Mouse (Mus musculus) 3134 (cell line): ENCODE data around the gene Neu2.

Experiments used
- DNase-seq: peaks from one replicate; pipeline ENCODE4 v3.0.0-alpha.2; 2011; ENCODE audit warnings: low spot score; ENCODE audit not compliant: insufficient read length; ENCODE audit errors: extremely low read depth

The Neu2 gene

DNA sequence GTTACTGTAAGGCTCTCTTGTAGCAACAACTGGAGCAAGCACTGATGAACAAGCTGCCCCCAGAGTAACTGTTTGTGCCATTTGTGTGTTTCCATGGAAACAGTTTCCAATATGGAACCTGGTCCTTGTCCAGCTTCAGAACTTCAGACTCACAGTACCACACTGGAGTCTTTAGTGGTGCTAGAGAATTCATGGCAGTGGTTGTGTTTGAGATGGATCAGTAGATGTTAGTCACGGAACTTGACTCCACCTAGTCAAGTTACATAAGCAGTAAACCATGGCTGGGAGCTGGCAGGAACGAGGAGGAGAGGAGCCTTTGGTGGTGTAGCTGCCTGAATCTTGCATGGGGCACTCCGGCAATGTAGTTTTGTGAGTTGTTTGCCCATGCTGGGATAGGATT is 24.4 kb downstream of the Neu2 start:
- DNase-seq: no peak

DNA sequence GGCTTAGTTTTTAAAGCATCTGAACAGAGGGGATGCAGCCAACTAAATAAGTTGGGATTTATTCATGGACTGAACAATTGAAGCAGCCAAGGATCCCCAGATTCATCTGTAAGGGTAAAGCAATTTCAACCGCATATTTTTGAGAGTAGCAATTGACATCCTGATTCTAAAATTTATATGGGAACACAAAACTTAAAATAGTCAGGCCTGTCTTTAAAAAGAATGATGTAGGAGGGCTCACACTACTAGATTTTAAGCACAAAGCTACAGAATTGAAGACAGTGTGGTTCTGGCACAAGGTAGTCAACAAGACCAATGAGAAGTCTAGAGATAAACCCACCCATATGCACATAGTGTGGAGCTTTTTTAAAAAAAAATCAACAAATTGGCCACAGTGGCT is 27.3 kb downstream of the Neu2 start:
- DNase-seq: no peak

DNA sequence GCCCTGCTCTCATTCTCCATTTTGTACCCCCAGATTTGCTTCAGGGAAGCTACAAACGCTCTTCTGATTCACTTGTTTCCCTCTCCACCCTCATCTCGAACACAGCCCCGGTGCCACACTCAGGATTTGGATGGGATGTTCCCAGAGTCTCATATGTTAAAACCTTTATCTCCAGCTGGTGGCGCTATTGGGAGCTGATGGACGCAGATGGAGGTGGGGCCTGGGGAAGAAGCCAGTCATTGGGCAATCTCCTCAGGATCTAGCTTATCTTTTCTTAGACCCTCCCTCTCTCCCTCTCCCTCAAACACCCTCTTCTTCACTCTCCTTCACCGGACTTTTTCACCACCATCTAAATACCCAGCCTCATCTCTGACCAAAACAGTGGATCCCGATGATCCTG is 31.9 kb downstream of the Neu2 start:
- no peak for DNase-seq

DNA sequence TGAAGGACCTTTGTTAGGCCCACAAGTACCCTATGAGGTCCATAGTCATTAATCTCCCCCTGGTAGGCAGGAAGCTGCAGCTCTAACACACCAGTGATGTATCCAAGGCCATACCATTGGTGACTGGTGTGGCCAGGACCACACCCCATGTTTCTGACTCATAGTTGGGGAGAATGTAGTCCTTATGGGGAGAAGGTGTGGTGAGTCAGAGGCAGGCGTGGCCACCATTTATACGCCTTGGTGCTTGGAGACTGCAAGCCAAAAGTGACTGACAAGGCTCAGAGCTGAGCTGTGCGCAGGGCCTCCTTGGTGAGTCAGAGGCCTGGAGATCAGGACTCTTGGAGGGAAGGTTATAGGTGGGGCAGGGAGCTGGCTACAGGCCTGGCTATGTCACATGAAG is 41.3 kb downstream of the Neu2 start:
- DNase-seq: peak; percentile 90

DNA sequence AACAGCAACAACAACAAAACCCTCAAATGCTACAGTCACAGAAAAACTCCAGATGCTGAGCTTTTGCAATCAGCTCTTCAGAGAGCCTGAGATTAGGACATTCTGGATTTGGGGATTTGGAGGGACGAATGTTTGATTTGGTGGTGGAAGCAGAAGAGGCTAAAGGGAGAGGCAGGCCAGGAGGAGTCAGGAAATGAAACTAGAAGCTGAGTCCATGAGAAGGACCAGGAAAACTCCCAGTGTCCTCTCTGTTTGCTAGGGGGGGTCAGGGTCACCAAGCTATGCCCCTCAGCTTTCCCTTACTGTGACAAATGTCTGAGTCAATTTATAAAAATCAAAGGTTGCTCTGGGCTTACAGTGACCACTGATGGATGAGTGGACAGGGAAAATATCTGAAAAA is 43.9 kb downstream of the Neu2 start:
- DNase-seq: peak; percentile 30

DNA sequence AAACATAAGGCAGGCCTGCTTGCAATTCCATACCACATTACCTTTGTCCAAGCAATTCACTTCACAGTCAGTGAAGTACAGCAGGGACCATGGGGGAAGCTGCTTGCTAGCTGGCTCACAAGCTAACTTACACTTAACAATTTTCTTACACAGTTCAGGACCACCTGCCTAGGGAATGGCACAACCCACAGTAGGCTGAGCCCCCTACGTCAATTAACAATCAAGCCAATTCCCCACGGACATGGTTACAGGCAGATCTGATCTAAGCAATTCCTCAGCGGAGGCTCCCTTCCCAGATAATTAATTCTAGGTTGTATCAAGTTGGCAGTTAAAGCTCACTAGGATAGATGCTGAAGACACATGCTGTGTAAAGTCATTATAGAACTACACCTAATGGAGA is 53.3 kb downstream of the Neu2 start:
- no peak for DNase-seq

DNA sequence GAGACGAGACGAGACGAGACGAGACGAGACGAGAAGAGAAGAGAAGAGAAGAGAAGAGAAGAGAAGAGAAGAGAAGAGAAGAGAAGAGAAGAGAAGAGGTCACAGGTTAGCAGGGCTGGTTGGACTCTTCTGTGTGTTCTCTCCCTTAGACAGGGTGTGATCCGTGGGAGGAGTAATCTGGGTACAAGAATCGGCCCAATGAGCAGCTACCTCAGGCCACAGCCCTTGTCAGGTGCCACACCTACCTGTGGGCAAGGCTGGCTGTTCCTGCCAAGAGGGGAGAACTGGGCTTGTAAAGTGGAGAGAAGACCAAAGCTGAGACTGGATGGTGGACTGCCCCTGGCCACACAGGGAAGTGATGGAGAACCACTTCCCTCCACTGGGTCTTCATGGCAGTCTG is 56.1 kb downstream of the Neu2 start:
- DNase-seq: no peak

DNA sequence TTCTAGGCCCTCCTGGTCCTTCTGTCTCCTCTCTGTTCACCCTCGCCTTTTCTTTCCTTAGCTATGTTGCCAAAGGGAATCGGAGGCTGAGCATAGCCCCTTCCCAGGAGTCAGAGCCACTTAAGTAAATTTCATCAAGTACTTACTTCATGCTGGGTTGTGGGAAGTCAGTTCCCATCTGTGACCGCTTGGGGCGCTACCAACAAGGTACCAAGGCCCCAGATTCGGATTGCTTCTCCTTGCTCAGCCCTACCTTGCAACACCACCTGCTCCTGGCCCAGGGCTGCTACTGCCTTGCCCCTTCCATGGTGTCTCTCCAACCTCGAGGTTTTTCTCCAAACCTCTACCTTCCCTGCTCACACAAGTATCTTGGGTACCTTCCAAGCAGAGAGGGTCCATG is 58.7 kb downstream of the Neu2 start:
- peak; percentile 28 for DNase-seq

DNA sequence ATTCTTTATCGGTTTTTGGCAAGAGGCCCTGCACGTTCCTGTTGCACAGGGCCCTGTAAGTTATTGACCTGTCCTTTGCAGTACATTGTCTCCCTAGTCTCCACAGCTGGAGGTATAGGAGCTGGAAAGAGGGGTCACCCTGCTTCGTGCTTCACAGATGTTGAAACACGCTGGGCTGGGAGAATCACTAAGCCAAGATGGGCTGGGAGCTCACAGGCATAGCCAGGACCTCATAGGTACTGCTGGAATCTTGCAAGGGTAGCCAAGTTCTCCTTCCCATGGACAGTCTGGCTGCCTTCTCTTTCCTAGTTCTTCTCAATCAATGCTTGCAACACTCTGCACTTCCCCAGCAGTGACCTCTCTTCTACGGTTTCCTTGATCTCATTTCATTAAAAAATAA is 63.6 kb downstream of the Neu2 start:
- no peak for DNase-seq

DNA sequence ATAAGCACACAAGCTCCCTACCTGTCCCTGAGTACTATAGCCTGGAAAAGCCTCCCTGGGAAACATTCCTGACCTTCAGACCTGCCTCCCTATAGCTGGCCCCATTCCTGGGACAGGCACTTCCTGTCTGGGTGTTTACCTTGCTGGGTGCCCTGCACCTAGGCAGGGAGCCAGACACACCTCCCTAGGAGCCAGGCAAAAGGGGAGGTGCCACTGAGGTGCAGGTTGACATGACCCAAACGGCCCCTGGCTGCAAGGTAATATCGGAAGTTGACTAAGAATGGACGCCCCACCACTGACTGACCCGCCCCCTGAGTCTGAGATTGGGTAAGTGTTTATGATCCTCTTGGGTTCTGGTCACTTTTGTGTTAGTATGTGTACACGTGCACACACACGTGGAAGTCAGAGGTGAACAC is 64.1 kb downstream of the Neu2 start, which contains the start of gene Ngef:
Gene Ngef, minus strand, starts transcription at position 71 of the 416 bp plus-strand sequence.
- DNase-seq: no peak

DNA sequence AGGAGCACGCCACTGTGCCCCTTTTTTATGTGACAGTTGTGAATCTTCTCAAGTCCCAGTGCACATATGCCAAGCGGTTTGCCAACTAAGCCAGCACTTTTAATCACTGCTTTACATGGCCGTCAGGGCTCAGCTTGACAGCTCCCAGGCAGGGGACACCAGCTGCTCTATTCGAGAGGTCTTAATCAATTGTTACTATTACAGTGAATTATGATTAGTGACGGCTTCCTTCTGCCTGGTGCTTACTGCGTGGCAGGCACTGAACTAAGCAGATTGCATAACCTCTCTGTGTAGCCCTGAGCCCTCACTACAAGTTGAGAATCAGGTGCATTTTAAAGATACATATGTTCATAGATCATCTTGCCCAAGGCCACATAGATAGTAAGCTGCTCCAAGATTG is 64.7 kb downstream of the Neu2 start:
- no peak for DNase-seq

DNA sequence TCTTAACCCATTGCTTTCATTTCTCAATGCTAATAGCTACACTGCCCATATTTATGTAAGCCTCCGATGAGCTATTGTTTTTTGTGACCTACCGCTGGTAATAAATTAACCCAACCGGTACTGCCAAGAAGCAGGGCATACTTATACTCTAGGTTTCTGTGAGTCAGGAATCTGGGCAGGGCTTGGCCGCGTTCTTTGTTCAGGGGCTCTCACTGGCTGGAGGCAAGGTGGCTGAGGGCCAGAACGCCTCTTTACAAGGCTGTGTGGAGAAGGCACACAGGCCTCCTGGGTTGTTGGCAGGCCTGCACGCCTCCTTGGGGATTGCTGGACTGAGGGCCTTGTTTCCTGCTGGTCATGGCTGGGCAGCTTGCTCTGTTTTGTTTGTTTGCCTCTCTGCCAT is 65.1 kb downstream of the Neu2 start:
- no peak for DNase-seq

DNA sequence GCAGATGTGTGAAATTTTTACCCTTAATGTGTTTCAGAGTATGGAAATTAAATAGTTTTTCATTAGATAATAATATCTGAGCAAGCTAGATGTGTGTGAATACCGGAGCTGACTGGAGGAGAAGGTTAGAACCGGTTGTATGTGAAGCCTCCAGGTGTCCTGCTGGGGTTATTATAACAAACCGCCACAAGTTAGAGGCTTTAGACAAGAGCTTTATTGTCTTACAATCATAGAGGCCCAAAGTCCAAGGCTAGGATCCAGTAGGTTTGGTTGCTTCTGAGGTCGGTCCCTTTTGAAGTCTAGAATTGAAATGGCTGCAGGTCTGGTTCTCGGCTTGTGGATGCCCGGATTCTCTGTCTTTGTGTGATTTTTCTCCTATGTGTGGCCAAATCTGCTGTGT is 69.3 kb downstream of the Neu2 start:
- DNase-seq: no peak

DNA sequence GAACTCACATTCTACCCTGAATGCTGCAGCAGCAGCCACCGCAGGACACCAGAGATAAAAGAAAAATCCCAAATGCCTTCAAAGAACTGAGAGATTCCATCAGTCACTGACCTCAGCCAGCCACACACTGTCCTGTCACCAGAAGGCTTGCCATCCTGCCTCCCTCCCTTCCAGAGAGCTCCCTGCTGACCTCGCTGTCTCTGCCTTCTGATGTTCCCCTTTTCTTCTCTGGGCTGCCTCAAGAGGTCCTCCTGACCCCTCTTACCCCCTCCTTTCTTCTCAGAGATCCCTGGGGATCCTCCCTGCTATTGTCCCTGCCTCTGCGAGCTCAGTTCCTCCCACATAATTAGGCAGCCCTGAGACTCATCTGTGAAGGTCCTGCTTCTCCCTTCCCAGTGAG is 71.1 kb downstream of the Neu2 start:
- DNase-seq: no peak

DNA sequence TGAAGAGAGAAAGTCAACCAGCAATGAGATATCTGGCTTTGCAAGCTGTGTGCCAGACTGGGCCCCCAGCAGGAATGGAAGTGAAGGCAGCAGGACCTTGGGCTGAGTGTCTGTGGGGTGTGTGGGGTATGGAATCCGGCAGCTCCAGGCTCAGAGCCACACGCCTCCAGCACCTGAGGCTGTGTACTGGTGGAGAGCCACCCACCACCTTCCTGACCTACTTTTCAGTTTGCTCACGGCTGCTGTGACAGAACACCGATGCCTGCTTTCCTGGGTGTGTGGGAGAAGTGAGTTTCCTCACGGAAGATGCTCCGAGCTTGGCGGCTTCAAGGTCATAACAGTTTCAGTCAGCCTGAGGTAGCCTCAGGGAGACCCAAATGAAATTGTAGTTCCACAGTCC is 79.5 kb downstream of the Neu2 start:
- DNase-seq: no peak

DNA sequence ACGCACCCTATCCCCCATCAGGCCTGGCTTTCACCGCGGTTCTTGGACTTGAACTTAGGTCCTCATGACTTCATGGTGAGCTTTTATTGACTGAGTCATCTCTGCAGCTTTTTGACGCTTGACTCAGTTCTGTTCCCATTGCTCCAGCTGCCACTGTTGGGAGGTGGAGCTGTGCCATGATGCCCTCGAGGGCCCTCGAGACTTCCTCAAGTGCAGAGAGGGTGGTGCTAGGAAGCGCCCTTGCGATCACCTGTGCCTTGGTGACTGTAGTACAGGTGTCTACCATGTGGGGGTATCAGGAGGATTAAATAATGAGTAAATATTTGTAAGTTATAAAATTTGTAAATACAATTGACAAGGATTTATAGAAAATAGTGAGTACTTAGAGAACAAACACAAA is 80.3 kb downstream of the Neu2 start:
- peak; percentile 26 for DNase-seq

DNA sequence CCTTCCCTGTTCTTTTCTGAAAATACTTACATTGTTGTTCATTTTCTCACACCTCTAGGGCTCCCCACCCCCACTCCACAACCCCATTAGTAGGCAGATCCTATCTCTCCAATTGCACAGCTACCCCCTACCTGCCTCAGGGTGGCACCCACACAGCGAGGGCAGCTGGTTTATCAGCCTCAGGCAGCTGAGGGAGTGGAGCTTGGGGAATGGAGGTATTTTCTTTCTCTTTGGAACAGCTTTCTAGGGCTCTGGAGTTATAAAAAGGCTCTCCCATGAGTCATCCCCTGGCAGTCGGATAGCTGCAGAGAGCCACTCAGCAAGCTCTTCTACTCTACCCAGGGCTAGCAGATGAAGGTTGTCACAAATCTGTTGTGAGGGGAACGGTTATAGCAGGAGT is 84.6 kb downstream of the Neu2 start:
- no peak for DNase-seq

DNA sequence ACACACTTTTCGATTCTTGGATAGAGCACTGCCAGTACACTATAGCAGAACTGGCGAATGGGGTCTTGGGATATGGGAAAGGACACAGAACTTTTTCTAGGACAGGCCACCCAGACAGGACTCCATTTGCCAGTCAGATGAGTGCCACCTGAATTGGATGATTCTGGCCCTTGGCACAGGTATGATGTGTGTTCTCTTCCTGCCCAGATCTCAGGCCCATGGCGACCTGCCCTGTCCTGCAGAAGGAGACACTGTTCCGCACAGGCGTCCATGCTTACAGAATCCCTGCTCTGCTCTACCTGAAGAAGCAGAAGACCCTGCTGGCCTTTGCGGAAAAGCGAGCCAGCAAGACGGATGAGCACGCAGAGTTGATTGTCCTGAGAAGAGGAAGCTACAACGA is 85.0 kb downstream of the Neu2 start:
- no peak for DNase-seq

DNA sequence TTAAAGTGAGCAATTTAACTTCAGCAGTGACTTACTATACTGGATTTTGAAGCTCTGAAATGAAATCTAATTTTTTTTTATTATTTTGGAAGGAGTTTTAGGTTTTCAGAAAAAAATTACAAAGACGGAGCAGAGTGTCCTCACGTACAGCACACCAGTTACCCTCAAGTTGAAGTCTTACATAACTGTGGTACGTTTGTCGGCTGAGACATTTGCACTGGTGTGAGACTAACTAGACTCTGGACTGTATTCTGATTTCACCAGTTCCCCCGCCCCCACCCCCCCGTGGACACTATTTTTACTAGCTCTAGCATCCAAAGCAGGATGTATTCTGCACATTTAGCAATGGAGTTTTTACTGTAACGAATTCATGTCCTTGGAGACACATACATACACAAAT is 90.8 kb downstream of the Neu2 start:
- no peak for DNase-seq

DNA sequence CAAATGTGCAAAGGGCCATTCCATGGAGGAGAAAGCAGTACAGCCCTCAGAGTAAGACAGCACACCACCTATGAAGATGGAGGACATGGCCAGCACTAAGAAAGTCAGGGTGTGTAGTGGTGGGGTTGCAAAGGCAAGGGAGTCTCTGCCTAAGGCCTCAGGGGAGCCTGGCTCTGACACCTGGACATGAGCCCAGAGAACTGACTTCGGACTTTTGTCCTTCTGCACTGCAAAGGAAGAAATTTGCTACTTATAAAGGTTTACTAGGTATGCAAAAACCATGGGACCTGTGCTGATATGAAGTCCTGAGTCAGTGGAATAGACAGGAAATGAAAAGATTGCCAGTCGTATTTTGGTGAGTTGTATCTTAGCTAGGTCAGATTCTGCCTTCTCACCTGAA is 92.1 kb downstream of the Neu2 start:
- DNase-seq: no peak

DNA sequence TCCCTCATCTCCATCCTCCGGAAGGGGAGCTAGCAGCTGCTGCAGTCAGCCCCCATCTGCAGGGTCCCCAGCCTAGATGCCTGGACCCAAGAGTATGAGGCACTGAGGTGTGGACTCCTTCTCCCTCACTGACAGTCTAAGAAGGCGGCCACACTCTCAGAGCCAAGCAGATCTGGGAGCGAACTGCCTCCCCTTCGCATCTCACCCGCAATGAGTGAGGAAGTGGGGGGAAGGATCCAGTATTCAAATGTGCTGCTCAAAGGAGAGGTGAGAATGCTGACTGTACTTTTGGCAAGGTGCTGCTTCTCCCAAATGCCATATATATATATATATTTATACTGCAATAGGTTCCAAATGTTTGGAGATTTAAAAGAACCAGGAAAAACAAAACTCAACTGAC is 93.7 kb downstream of the Neu2 start:
- no peak for DNase-seq

DNA sequence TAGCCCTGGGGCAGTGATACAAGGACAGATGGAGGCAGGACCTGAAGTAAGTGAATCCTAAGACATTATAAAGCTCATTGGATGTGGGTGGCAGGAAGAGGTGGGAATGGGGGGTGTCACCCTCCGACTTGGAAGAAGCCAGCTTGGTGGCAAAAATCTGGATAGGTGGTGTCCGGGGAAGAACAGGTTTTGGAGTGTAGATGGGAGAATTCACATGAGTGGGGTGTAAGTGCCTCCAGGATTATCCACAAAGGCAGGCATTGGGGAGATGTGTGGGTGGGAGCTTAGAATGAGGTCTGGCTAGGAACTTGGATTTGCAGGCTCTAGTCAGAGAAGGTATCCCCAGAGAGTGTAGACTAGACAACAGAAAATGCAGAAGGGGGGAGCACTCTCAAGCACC is 95.6 kb downstream of the Neu2 start:
- no peak for DNase-seq

DNA sequence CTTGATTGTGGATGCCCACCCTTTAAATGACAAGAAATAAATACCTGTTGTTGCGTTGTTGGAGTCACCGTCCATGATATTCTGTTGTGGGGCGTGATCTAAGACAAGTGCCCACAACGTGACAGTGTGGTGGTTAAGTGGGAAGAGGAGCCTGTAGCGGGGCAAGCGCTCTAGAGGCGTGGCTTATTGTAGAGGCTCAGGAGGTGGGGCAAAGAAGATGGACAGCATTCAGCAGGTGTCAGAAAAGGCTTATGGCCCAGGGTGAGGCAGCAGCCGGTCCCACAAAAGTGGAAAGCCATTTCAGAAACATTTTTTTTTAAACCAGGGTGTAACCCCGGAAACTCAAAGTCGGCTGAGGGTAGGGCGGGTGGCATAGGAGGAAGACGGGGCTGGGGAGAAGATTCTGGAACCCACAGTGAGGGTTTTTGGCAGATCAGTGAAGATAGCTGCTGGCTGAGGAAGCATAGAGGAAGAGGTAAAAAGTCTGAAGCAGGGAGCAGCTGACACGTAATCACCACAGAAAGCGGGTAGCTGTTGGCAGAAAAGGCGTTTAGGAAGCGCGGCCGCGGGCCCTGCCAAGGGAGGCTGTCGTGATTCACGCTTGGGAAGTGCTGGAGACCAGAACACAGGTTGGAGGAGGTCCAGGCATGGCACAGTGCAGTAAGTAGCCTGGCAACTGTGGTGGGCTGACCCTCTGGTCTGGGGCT is 97.8 kb downstream of the Neu2 start:
- DNase-seq: peak; percentile 96
